Mouse (Mus musculus) layer of hippocampus, adult 2 months (tissue): ENCODE measurements around the gene Alcam. TPM values are rescaled to one million over a fixed set of nuclear protein-coding genes. Genes with fewer than 3 reads are reported as not detected.

ENCODE experiments used
- DNase-seq, 2 experiments: peaks; one replicate each; pipeline ENCODE4 v3.0.0; 2022; ENCODE audit warnings: low spot score in 2 of 2
- H3K27ac ChIP-seq: fragments of 200-600 bp; 2 replicates; pipeline ENCODE4 v1.8.1; 2022
- H3K4me3 ChIP-seq: fragments of 200-600 bp; 2 replicates; pipeline ENCODE4 v1.8.1; 2022; ENCODE audit warnings: mild to moderate bottlenecking
- CTCF ChIP-seq: fragments of 200-600 bp; conservative IDR thresholded peaks from 2 replicates; pipeline ENCODE4 v1.8.1; 2022; ENCODE audit warnings: antibody characterized with exemption, mild to moderate bottlenecking, moderate library complexity
- total RNA-seq, 2 experiments: library from RNA; stranded (reverse); gene quantifications; 2 replicates each; pipeline ENCODE4 v1.2.3; 2021

Gene Alcam
- total RNA-seq, 2 experiments from 2014 or later = 113 to 116 TPM

- Histone ChIP-seq H3K27ac (no peak overlapping the region; the same call in 1 of the 2 replicates), H3K4me3 (peak overlapping the region; percentile 44)
- peak; percentile 68 to 85 for DNase-seq
- TF ChIP-seq CTCF = peak; percentile 96
Observed at GRCm38 (mm10) chr16:52311073-52311472, 142.8 kb downstream of the Alcam start.

DNA sequence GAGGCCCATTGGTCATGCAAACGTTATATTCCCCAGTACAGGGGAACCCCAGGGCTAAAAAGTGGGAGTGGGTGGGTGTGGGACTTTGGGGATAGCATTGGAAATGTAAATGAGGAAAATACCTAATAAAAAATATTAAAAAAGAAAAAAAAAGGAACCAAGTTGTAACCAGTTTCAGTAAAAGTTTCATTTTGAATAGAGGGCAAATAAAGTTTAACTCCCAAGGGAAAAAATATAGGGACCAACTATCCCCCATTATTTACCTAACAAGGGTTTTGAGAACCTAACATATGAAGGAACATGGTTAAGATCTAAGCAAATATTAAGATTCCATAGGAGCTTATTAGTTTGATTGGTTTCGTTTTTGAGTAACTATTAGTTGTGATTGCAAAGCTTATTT, 146.9 kb downstream of the Alcam start:
- Histone ChIP-seq H3K4me3 (no peak overlapping the region), H3K27ac (no peak overlapping the region)
- DNase-seq = no peak
- no peak for TF ChIP-seq CTCF

DNA sequence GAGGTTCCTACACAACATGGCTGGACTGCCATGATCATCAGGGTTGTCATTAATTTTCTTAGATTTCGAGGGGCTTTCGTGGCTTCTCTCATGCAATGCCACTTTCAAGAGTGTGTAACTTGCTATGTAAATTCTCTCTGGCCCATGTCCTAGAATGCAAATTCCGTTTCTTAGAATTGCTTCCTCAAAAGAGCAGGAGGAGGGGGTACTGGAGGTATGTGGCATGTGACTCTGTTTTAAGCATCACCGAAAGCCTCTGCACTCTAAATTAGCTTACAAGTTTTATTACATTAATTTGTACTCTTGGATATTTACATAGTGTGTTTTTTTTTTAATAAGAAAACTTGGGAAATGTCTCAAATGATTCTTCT, 150.4 kb downstream of the Alcam start:
- TF ChIP-seq CTCF = no peak
- H3K4me3 ChIP-seq = no peak overlapping the region
- H3K27ac ChIP-seq = no peak overlapping the region
- DNase-seq = no peak

DNA sequence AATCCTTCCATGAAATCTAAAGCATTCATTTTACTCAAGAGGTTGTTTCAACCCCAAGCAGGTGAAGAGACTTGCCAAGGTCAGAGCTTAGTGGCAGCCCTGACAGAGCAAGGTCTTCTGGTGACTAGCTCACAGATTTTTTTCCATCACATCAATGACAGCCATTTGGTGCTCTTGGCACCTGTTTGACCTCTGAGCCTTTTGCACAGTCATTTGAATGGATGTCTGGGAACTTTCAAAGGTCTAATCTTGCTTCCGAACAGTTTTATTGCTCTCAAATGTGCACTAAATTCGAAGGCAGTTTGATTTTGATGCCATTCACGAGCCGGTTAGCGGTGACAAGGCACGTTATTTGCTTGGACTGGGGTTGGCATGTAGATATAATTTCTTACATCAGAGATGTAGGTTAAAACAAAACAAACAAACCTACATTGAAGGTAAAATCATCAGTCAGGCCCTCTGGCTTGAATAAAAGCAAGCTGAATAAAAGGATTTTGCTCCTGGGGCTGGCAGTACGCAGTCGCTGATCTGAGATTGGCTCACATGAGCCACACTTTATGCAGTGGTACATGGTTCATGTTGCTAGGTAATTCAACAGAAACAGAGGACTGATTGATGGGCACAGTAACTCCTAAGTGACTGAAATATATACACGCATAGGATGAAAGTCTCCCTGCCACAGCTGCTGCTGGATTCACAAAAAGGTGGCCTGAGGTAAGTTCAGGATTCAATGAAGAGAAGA, 150.9 kb downstream of the Alcam start:
- DNase-seq = no peak
- Histone ChIP-seq H3K4me3 (no peak overlapping the region), H3K27ac (no peak overlapping the region)
- TF ChIP-seq CTCF = no peak

- no peak for DNase-seq
- H3K4me3 ChIP-seq = no peak overlapping the region
- no peak for TF ChIP-seq CTCF
- H3K27ac ChIP-seq = no peak overlapping the region
Observed at GRCm38 (mm10) chr16:52301730-52302129, 152.1 kb downstream of the Alcam start.

DNA sequence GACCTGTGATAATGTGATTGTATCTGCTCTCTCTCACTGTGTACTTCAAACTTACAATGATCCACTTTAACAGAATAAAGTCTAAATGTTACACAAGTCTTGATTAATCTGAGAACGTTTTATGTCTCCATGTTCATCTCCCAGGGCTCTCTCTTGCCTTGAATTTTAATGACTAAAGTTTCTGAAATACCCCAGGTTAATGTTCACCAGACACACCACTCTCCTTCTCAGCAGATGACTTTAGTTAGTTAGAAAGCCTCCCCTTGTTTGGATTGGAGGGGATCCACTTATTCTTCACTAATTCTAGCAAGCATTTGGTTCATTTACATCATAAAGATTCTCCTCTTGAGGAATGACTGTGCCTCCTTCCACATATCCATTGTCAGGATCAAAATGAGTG, 157.5 kb downstream of the Alcam start:
- DNase-seq = no peak
- no peak overlapping the region for H3K27ac ChIP-seq
- TF ChIP-seq CTCF = no peak
- no peak overlapping the region for H3K4me3 ChIP-seq

DNA sequence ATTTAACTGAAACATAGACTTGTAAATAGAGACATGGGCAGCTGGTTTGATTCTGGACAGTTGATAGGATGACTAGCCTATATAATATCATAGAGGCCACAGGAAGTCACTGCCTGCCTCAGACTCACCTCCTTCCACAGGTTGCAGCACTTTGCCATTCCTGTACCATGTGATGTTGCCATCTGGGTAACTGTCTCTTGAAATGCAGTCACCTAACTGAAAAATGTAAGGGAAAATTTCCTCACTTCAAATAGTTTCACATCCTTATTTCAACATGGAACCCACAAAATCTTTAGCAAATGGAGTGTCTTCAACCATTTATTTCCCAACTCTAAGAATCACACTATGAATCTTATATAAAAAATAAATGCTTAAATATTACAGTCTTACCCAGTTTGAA, 158.3 kb downstream of the Alcam start:
- TF ChIP-seq CTCF = no peak
- Histone ChIP-seq H3K4me3 (no peak overlapping the region), H3K27ac (no peak overlapping the region)
- DNase-seq = no peak

- no peak for DNase-seq
- Histone ChIP-seq H3K27ac (no peak overlapping the region), H3K4me3 (no peak overlapping the region)
- TF ChIP-seq CTCF = no peak
Observed at GRCm38 (mm10) chr16:52292440-52293048, 161.3 kb downstream of the Alcam start.

GRCm38 (mm10) chr16:52280186-52280585, 173.7 kb downstream of the Alcam start:
- TF ChIP-seq CTCF = no peak
- no peak overlapping the region for H3K4me3 ChIP-seq
- no peak overlapping the region for H3K27ac ChIP-seq
- no peak for DNase-seq

DNA sequence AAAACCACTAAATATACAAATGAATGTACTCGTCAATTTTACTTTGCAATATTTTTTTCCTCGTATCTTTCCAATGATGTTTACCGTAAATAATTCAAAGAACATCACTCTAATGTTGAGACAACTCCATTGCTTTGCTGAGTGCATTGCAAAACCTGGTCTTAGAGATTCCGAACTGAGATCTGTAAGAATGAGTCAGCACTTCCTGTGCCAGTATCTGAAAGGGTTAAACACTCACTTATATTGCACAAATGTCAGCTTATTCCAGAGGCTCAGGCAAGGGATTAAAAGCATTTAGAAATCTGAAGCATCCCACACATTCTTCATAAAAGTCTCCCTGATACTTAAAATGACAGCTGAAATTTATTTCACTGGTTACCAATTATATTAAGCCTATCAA, 188.8 kb downstream of the Alcam start:
- Histone ChIP-seq H3K4me3 (no peak overlapping the region), H3K27ac (no peak overlapping the region)
- no peak for DNase-seq
- TF ChIP-seq CTCF = no peak

- Histone ChIP-seq H3K27ac (no peak overlapping the region), H3K4me3 (no peak overlapping the region)
- no peak for DNase-seq
- TF ChIP-seq CTCF = no peak
Observed at GRCm38 (mm10) chr16:52263751-52264150, 190.1 kb downstream of the Alcam start.

DNA sequence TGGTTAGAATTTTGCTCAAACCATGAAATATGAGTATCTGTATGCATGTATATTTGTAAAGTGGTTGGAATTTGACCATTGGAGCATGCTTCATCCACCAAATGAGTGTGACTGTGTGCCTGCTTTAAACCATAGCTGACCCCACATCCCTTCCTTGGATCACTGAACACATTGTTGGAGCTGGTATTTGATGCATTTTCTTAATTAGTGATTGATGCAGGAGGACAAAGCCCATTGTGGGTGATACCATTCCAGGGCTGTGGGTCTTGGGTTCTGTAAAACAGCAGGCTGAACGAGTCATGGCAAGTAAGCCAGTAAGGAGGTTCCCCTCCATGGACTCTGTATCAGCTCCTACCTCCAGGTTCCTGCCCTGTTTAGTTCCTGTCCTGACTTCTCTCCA, 191.3 kb downstream of the Alcam start:
- Histone ChIP-seq H3K4me3 (no peak overlapping the region), H3K27ac (no peak overlapping the region)
- DNase-seq = no peak
- no peak for TF ChIP-seq CTCF

GRCm38 (mm10) chr16:52261755-52262154, 192.1 kb downstream of the Alcam start:
- TF ChIP-seq CTCF = no peak
- no peak overlapping the region for H3K27ac ChIP-seq
- no peak overlapping the region for H3K4me3 ChIP-seq
- DNase-seq = no peak

DNA sequence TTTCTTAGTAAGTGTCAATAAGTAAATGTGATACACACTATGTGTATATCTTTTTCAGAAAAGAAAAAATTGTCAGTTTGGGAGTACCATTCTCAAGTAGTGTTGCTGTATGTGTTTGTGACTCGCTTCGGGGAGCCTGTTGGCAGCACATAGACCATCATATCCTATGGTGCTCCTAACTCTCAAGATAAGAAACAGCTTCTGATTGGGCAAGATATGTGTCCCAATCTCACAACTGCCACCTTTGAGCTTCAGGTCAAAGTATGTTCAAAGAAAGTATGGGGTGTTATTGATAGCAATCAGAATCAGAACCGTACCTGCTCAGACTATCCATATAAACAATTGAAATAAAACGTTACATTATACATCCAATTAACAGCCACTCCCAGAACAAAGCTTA, 202.9 kb downstream of the Alcam start:
- DNase-seq = no peak
- TF ChIP-seq CTCF = no peak

GRCm38 (mm10) chr16:52250196-52250595, 203.7 kb downstream of the Alcam start:
- no peak for TF ChIP-seq CTCF
- Histone ChIP-seq H3K4me3 (no peak overlapping the region), H3K27ac (no peak overlapping the region)
- DNase-seq = no peak

More for the DNA sequence above, 202.9 kb downstream of the Alcam start:
- no peak overlapping the region for H3K4me3 ChIP-seq
- no peak overlapping the region for H3K27ac ChIP-seq
